Mouse (Mus musculus): ENCODE measurements at regions not wholly inside any gene's neighbourhood (a gene's known extent, or its start where the extent isn't known, plus 50 kb on each side); places are given as distances from the start of the nearest gene placed in this dataset.

DNA sequence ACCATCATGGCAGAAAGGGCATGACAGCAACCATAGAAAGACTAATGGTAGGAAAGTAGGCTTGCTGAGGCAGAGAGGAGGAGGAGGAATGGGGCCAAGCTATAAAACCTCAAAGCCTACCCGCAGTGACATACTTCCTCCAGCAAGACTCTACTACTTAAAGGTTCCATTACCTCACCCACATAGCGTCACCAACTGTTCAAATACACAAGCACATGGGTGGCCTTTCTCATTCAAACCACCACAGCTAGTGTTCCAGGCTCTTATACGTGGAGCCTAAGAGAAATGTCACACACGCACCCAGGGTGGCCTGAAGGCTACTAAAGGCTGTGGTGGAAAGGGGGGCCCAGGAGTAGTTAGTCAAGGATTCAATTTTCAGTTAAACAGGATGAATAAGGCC is 72.5 kb upstream of the Tmtc1 start:
- no peak for TF ChIP-seq CTCF (IDR thresholded peaks at IDR 0.05; ENCODE audit: extremely low read depth, insufficient read length, insufficient replicate concordance, low read depth, low read length)
- TF ChIP-seq POLR2A (IDR thresholded peaks at IDR 0.05; ENCODE audit: low read depth, low read length), result no peak

DNA sequence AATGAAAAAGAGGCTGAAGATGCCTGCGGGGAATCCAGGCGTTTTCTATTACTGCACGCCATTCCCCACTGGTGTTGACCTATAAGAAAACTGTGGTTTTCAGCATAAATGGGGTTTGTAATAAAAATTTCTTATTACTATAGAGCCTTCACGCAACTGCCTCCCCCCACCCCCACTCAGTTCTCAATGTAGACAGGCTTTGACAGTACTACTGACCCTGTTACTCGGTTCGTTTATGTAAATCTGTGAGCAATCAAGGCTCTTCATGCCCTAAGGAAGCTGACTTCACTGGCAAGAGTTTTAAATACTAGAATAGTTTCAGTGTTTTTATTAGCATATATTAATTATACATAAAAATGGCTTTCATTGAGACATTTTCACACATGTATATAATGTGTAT is 70.9 kb upstream of the Tmtc1 start:
- Histone ChIP-seq H3K36me3 (ENCODE audit: control insufficient read depth, insufficient read depth, low read length) (no peaks in the 10 kb centered on the region), H3K4me1 (ENCODE audit: control insufficient read depth, insufficient read depth, insufficient read length, low read length) (no peaks in the 10 kb centered on the region), H3K27ac (ENCODE audit: insufficient read depth, low read depth, low read length) (no peak overlapping the region), H3K27me3 (ENCODE audit: control insufficient read depth, insufficient read depth, low read length) (no peaks in the 10 kb centered on the region), H3K4me3 (ENCODE audit: low read depth, low read length) (no peak overlapping the region)
- TF ChIP-seq POLR2A (IDR thresholded peaks at IDR 0.05; ENCODE audit: low read depth, low read length), result no peak
- TF ChIP-seq CTCF (IDR thresholded peaks at IDR 0.05; ENCODE audit: extremely low read depth, insufficient read length, insufficient replicate concordance, low read depth, low read length), result no peak
- WGBS, result 91% methylated on average over 6 of the region's 6 CpGs

More for the DNA sequence above, 72.5 kb upstream of the Tmtc1 start:
- WGBS, result 82% methylated on average over 4 of the region's 4 CpGs
- H3K27ac ChIP-seq (ENCODE audit: insufficient read depth, low read depth, low read length), result no peak overlapping the region
- no peak overlapping the region for H3K4me3 ChIP-seq (ENCODE audit: low read depth, low read length)
- H3K4me1 ChIP-seq (ENCODE audit: control insufficient read depth, insufficient read depth, insufficient read length, low read length), result no peaks in the 10 kb centered on the region
- H3K27me3 ChIP-seq (ENCODE audit: control insufficient read depth, insufficient read depth, low read length), result no peaks in the 10 kb centered on the region
- no peaks in the 10 kb centered on the region for H3K36me3 ChIP-seq (ENCODE audit: control insufficient read depth, insufficient read depth, low read length)

GRCm38 (mm10) chr6:148514645-148515044 is 70.5 kb upstream of the Tmtc1 start:
- H3K4me1 ChIP-seq (ENCODE audit: control insufficient read depth, insufficient read depth, insufficient read length, low read length), result no peaks in the 10 kb centered on the region

GRCm38 (mm10) chr6:148514124-148514523 is 69.9 kb upstream of the Tmtc1 start:
- TF ChIP-seq CTCF (IDR thresholded peaks at IDR 0.05; ENCODE audit: extremely low read depth, insufficient read length, insufficient replicate concordance, low read depth, low read length) (no peak), POLR2A (IDR thresholded peaks at IDR 0.05; ENCODE audit: low read depth, low read length) (no peak)
- WGBS, result 72% methylated on average over 6 of the region's 6 CpGs

More at GRCm38 (mm10) chr6:148514645-148515044, 70.5 kb upstream of the Tmtc1 start:
- Histone ChIP-seq H3K4me3 (ENCODE audit: low read depth, low read length) (no peak overlapping the region), H3K27ac (ENCODE audit: insufficient read depth, low read depth, low read length) (no peak overlapping the region), H3K27me3 (ENCODE audit: control insufficient read depth, insufficient read depth, low read length) (no peaks in the 10 kb centered on the region), H3K36me3 (ENCODE audit: control insufficient read depth, insufficient read depth, low read length) (no peaks in the 10 kb centered on the region)
- 50% methylated on average over 1 of the region's 1 CpGs for WGBS
- TF ChIP-seq POLR2A (IDR thresholded peaks at IDR 0.05; ENCODE audit: low read depth, low read length) (no peak), CTCF (IDR thresholded peaks at IDR 0.05; ENCODE audit: extremely low read depth, insufficient read length, insufficient replicate concordance, low read depth, low read length) (no peak)

GRCm38 (mm10) chr6:148513134-148513533 is 68.9 kb upstream of the Tmtc1 start:
- H3K4me1 ChIP-seq (ENCODE audit: control insufficient read depth, insufficient read depth, insufficient read length, low read length), result no peaks in the 10 kb centered on the region
- H3K4me3 ChIP-seq (ENCODE audit: low read depth, low read length), result no peak overlapping the region
- TF ChIP-seq CTCF (IDR thresholded peaks at IDR 0.05; ENCODE audit: extremely low read depth, insufficient read length, insufficient replicate concordance, low read depth, low read length) (no peak), POLR2A (IDR thresholded peaks at IDR 0.05; ENCODE audit: low read depth, low read length) (no peak)
- no peaks in the 10 kb centered on the region for H3K27me3 ChIP-seq (ENCODE audit: control insufficient read depth, insufficient read depth, low read length)
- no peak overlapping the region for H3K27ac ChIP-seq (ENCODE audit: insufficient read depth, low read depth, low read length)
- WGBS, result 46% methylated on average over 2 of the region's 2 CpGs
- H3K36me3 ChIP-seq (ENCODE audit: control insufficient read depth, insufficient read depth, low read length), result no peaks in the 10 kb centered on the region

More at GRCm38 (mm10) chr6:148514124-148514523, 69.9 kb upstream of the Tmtc1 start:
- no peak overlapping the region for H3K27ac ChIP-seq (ENCODE audit: insufficient read depth, low read depth, low read length)
- H3K4me3 ChIP-seq (ENCODE audit: low read depth, low read length), result no peak overlapping the region
- H3K4me1 ChIP-seq (ENCODE audit: control insufficient read depth, insufficient read depth, insufficient read length, low read length), result no peaks in the 10 kb centered on the region
- H3K27me3 ChIP-seq (ENCODE audit: control insufficient read depth, insufficient read depth, low read length), result no peaks in the 10 kb centered on the region
- H3K36me3 ChIP-seq (ENCODE audit: control insufficient read depth, insufficient read depth, low read length), result no peaks in the 10 kb centered on the region

GRCm38 (mm10) chr6:148505325-148505724 is 61.1 kb upstream of the Tmtc1 start:
- 86% methylated on average over 2 of the region's 2 CpGs for whole genome bisulfite sequencing
- TF ChIP-seq CTCF (IDR thresholded peaks at IDR 0.05; ENCODE audit: extremely low read depth, insufficient read length, insufficient replicate concordance, low read depth, low read length) (no peak), POLR2A (IDR thresholded peaks at IDR 0.05; ENCODE audit: low read depth, low read length) (no peak)
- H3K4me3 ChIP-seq (ENCODE audit: low read depth, low read length), result no peak overlapping the region
- no peaks in the 10 kb centered on the region for H3K36me3 ChIP-seq (ENCODE audit: control insufficient read depth, insufficient read depth, low read length)
- no peaks in the 10 kb centered on the region for H3K4me1 ChIP-seq (ENCODE audit: control insufficient read depth, insufficient read depth, insufficient read length, low read length)
- H3K27me3 ChIP-seq (ENCODE audit: control insufficient read depth, insufficient read depth, low read length), result no peaks in the 10 kb centered on the region
- no peak overlapping the region for H3K27ac ChIP-seq (ENCODE audit: insufficient read depth, low read depth, low read length)

DNA sequence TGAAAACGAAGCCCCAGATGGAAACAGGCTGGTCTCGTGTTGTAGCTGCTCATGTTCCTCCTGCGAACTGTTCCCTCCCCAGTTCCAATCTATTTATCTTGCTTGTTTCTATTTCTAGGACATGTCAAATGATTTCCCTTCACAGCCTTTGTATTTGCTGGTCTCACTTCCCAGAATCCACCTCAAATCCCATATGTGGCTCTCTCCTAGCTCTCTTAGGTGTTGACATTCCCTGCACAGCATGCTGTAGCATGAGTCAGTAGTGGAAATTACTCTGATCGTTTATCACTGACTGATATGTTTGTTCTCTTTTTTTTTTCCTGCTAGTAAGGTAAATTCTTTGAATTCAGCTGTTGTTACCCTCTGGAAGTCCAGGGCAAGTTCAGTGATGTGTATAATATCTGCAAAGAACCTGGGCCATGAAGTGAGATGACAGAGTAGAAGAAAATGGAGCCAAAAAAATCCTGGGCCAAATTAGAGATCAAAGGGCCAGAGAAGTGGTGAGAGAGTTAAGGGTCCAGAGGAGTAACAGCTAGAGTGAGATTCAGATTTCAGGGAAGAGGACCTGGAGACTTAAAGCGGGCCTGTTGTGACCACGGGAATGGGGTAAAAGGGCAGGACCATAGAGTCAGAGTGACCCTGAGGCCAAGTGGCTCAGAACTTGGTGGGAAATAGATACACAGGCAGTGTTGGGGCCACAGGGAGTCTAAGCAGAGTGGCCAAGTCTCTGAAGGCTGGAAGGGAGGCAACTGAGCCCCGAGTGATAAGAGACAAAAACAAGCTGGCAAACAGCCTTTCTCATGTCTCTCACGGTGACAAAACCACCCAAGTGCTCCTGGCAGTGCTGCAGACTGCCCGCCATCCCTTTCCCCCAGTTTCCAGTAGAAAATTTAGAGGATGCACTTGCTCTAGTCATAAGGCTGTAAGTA is 56.3 kb upstream of the Tmtc1 start:
- TF ChIP-seq POLR2A (IDR thresholded peaks at IDR 0.05; ENCODE audit: low read depth, low read length) (no peak), CTCF (IDR thresholded peaks at IDR 0.05; ENCODE audit: extremely low read depth, insufficient read length, insufficient replicate concordance, low read depth, low read length) (no peak)

More for the DNA sequence above, 56.3 kb upstream of the Tmtc1 start:
- 55% methylated on average over 9 of the region's 9 CpGs for whole genome bisulfite sequencing
- Histone ChIP-seq H3K36me3 (ENCODE audit: control insufficient read depth, insufficient read depth, low read length) (no peaks in the 10 kb centered on the region), H3K27me3 (ENCODE audit: control insufficient read depth, insufficient read depth, low read length) (no peaks in the 10 kb centered on the region), H3K27ac (ENCODE audit: insufficient read depth, low read depth, low read length) (no peak overlapping the region), H3K4me1 (ENCODE audit: control insufficient read depth, insufficient read depth, insufficient read length, low read length) (no peaks in the 10 kb centered on the region), H3K4me3 (ENCODE audit: low read depth, low read length) (no peak overlapping the region)

All from small intestine, adult 2 months (tissue).